Mouse (Mus musculus) retina, embryonic 14.5 days (tissue): ENCODE data around the gene Anks1b.

Experiments
- DNase-seq: peaks from one replicate; pipeline ENCODE4 v3.0.0-alpha.2; 2015; ENCODE audit warnings: low spot score

Anks1b gene

DNA sequence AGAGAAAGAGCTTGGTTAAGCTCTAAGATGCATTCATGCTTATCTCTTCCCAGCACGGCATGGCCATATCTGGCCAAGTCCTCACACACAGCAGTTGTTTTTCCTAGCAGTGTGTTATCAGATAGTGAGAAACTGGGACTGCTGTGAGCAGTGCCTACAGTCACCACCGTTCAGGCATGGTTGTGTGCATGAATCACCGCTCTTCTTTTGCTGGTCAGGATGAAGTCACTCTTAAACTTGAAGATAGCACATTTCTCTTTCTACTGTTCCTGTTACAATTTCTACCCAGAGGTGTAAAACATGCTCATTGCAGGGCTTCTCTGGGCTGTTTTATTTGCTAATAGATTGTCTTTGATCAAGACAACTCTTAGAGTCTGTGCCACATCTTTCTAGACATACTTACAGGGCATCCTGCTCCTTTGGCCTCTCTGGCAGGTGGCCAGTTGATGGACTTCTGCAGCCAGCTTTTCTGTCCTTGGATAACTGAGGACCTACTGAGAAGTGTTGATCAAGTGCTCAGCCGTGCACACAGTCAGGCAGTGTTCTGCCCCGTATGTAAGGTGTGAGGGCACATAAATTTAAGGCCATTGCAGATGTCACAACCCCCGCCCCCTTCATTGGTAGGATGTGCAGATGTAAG, 296.8 kb downstream of the Anks1b start:
- no peak for DNase-seq

DNA sequence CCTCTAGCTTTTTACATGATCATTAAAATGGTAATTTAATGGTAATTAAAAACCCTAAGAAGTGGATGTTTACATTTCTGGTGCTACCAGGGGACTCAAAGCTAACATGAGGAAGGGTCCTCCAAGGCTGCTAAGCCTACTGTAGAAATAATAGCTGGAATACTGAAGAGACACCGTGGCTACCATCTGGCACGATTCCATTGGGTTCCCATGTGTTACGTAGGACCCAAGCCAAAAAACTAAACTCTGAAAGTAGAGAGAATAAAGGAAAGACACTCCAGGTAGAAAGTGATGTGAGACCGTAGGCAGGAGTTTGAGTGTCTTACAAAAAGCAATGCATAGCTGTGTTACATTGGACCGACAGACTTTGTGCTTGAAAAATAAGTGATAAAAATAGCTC, 317.1 kb downstream of the Anks1b start:
- DNase-seq = no peak

DNA sequence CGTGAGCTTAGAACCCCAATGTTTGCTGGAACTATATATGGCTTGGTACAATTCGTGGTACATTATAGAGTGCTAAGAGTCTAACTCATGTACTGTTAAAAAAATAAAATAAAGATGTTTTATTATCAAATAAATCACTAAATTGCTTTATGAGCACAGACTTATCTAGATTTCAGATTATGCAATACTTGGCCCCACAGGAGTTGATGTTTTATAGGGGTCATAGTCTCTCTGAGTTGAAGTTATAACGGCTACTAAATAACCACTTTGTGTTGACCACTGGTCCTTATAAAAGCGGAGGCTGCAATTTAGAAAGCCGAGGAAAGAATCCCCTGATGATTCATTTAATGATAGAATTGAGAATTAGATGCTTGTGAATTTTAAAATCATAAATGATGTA, 323.6 kb downstream of the Anks1b start:
- no peak for DNase-seq

DNA sequence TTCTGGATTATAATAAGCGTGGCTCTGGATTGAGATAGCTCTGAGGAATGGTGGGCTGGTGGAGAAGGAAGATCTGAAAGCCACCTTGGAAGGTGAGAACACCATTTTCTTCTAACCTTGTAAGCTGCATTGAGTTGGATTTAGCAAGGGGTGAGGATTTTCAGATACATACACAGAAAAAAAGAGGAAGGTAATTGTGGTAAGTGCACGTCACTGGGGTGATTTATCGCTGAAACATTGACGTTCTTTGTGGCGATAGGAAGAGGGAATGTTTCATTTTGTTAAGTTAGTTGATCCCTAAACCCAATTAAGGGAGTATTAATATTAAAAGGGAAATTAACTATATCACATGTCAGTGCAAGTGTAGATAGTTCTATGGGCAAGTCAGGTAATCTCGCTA, 336.7 kb downstream of the Anks1b start:
- no peak for DNase-seq

DNA sequence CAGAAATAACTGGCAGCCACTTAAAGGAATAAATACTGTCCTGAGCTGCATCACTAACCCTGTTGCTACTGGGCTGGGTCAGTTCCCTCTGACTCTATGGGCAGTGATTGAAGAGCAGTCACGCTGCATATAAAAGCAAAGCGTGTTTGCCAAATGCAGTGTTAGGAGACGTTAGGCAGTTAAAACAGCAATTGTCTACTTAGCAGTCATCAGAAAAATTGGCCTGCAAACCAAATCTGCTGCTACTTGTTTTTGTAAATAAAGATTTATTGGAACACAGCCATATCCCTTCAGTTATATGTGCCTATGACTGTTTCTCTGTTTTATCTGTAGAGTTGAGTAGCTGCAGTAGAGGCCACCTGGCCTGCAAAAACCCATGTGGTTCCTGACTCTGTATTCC, 347.2 kb downstream of the Anks1b start:
- DNase-seq = no peak

DNA sequence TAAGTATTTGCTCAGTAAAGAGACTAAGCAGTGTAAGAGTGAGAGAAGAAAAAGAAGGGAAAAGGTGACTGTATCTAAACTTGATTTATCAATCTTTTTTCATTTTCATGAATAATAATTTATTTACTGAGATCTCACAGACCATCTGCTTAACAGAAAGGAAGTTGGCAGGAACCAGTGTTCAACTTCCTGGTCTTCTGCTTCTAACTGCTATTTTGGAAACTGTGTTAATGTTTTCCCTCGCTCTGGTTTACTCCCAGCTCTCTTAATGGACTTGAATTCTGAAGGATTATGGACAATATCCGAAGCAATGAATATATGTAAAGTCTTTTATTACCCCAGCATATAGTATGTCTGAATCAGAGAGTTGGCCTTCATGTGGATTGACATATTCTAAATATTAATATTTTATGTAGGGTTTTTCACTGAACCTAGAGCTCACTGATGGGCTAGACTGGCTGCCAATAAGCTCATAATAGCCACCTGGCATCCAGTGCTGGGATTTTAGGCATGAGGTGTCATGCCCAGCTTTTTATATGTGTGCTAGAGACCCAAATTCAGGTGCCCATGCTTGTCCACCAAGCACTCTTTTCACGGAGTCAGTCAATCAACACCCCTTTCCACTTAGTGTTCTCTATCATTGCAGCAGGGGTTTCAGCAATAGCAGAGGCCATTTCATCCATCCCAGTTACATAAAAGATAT, 349.6 kb downstream of the Anks1b start:
- no peak for DNase-seq

DNA sequence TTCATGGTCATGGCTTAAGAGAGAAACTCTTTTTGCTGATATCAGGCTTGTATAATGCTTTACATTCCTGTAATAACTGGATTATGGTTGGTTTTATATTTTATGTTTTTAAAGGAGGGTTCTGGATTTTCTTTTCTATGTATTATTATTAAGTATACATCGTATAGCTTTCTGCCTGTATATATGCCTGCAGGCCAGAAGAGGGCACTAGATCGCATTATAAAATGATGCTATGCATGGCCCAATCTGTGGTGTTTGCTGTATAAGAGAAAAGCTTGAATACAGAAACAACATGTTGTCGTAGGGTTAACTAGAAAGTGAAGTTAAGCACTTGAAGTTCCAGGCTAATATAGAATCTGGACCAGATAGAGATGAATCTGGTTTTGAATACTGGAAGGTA, 362.0 kb downstream of the Anks1b start:
- peak; percentile 13 for DNase-seq

DNA sequence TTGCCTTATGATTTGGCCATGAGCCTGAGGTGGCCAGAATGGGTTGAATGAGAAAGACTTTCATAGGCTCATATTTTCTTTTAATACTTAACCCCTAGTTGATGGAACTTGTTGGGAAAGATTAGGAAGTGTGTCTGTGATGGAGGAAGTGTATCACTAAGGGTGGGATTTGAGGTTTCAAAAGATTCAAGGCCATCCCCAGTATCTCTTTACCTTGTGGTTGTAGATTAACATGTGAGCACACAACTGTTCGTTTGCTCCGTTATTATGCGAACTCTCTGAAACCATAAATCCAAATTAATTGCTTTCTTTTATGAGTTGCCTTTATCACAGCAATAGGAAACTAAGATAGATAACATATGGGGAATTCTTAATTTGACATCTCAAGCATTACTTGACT, 364.0 kb downstream of the Anks1b start:
- no peak for DNase-seq

DNA sequence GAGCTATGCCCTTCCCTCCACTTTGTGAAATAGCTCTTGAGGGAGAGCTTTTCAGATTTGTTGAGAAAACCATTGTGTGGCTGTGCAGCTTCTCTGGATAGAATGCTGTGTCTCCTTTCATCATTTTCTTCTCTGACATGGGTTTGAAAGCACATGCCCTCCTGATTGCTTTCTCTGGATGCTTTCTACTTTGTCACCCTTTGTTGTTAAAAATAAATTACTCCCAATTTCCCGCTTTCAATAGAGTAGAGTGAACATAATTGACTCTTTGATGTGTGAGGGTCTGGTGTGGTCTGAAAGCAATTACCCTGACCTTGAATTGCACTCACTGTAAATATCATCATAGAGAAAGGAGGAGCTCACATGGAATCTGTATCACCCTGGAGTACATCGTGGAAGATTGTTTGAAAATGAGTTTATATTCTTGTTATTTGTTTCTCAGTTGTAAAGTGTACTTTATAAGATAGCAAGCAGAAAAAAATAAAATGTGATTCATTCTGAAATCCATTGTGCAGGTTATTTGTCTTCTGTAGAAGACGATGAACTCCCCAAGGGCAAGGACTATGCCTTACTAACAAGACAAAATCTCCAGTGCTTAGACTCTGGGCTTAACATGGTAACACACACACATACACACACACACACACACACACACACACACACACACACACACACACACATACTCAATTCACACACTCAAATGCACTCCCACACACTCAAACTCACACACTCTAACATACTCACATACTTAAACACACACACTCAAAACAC, 385.8 kb downstream of the Anks1b start:
- peak; percentile 5 for DNase-seq

DNA sequence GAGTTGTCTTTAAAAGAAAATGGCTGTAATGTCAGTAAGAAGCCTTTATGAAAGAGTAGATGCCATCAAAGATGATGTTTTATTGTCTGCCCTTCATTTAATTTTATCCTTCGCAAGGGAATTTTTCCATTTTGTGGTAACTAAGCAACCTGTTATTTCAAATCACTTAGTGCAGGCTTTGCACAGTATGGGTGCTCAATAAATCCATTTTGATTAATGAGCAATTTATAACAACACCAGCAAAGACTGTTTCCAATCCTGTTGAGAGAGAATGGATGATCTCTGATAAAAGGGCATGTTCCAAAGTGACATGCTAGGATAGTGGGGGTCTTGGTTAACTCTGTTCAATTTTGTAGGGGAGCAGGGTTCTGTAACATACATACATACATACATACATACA, 398.0 kb downstream of the Anks1b start:
- DNase-seq = no peak

DNA sequence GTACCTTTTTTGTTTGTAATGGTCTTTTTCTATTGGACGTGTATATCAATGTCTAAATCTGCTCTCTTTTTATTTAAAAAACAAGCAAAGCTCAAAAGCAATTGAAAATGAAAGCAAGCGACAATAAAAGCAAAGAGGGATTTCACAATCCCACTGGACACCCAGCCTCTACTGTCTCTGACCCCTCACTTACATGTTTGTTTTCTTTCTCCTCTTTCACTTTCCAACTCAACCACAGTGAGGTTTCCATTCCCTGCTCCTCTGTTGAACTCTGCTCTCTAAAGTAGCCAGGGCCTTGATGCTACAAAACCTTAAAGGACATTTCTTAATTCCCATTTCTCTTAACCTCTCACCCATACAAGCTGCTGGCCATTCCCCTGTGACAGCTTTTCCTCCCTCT, 400.0 kb downstream of the Anks1b start:
- DNase-seq = no peak

DNA sequence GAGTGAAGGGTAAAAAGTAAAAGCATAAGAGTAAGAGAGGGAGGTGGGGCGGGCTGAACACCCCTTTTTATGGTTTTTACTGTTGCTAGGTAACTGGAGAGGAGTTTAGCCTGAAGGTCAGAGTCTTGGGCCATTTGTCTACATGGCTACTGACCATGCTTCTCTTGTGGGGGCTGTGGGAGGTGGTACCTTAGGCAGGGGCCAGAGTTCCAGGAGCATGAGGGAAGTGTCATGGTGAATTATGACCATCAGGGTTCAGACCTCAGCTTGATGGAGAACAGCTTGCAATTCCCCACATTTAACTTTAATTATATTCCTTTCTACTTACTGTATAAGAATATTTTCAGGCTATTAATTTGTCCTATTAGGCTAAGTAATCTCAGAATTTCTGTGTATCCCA, 413.3 kb downstream of the Anks1b start:
- no peak for DNase-seq

DNA sequence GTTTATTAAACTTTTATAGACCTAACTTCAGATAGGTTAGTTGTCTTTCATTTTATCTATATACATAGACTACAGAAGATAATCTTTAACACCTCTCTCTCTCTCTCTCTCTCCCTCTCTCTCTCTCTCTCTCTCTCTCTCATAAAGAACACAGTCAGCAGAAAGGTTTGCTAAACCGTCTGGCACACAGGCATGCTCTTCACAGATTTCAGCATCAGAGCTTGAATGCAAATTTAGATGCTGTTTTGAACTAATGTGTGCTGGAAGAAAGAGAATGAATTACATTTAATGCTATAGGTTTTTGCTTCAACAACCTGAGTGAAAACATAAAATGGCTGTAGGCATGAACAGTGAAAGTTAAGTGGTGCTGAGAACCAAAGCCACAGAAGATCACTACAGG, 429.9 kb downstream of the Anks1b start:
- DNase-seq = no peak

DNA sequence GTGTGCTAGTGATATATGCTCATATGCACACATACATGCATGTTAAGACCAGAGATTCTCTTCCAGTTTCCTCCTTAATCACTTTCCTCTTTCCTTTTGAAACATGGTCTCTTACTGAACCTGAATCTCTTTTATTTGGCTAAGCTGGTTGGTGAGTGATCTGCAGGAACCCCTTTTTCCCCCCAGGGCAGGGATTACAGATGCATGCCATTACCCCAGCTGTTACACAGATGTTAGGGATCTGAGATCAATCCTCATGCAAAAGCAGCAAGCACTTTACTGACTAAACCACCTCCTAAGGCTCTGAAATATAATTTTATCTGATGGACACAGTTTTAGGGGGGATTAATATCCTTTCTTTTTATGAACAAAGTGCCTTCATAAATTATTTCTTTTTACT, 432.8 kb downstream of the Anks1b start:
- DNase-seq = no peak

DNA sequence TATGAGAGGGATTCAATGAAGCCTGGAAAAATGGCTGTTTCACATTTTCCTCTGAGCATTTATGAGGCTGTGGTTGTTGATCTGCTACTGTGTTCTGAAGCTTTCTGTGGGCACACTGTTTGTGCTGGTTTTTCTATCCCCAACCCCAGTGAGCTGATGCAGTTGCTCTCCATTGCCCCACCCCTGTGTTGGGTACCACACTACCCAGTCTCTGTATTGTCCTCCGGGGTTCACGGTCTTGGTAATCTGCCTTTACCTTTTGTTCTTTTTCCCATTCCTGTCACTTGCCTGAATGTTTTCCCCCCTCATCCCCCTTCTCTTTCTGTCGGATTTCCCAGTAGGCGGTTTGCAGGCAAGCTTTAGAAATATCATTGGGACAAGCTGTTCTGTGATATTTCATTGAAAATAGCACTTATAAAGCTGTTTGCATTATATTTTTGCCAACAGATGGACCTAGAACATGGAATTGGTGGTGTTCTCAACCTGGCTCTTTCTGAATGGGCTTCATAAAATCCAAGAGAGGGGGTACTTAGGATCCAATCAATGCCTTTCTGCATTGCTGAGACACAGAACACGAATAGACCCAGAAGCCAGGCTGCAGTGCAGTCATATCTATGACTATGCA, 434.7 kb downstream of the Anks1b start:
- no peak for DNase-seq

DNA sequence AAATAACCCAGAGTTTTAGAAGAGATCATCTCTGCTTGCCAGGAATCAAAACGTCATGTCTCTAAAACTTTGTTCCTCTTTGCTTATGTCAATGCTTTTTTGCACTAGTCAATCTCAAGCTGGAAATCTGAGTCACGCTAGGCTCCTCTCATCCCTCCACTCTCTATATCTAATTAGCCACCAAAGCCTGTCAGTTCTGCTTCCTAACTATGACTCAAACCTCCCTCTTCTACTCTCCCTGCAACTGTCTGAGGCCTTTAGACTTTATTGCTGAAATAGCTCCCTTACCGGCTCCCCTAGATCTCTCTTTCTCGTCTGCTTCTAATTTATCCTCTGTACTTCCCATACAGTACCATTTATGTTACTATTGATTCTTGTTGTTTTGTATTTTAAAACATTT, 456.5 kb downstream of the Anks1b start:
- DNase-seq = no peak

DNA sequence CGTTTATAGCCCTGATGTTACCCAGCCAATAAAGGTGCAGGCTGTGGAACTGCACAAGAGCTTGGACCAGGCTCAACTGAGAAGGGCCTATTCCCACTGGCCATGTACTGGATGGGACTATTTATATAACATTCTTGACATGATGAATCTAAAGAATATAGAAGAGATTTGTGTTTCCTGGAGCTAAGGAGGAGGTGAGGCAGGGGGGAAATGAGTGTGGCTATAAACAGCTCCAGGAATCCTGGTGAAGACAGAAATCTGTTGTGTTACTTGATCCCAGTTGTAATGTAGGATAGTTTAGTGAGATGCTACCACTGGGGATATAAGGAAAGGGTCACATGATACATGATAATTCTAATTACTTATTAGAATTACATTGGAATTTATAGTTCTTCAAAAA, 472.1 kb downstream of the Anks1b start:
- DNase-seq = no peak

DNA sequence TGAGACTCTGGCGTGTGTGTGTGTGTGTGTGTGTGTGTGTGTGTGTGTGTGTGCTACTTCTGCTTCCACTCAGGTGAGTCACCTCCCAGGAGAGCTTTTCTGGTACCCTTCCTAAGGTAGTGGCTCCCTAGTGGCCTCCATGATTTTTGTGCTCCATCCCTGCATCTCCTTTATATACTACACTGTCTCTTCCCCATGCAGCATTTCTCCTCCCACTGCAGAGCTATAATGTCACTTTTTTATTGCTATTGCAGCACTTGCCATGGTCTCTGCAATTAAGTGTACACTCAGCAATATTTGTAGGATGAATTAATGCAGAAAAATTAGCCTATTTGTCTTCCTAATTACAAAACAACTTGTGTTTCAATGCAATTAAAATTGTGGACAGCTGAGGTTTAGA, 482.9 kb downstream of the Anks1b start:
- no peak for DNase-seq

DNA sequence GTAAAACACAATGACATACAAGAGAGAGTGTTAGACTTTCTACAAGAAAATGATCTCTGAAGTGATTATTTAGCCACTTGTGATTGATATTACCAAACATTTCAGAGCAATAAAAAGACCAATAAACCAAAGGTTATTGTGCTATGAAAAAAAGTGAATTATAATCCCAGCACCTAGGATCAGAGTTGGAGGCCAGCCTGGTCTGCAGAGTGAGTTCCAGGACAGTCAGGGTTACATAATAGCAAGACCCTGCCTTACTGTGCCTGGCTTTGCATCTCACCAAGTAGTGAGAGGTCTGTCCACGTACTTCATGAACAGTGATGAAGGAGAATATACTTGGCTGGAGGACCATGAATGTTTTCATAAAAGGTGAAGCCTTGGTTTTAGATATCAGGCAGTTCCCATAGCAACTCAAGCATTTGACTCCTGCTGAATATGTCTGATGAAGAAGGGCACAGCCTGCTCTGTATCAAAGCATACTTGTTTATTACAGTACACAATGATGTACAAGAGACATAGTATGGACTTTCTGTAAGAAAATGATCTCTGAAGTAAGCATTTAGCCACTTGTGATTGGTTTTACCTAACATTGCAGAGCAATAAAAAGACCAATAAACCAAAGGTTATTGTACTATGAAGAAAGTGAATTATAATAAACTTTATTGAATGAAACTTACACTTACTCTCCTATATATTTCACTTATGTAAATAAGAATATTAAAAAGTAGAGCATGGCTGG, 484.0 kb downstream of the Anks1b start:
- no peak for DNase-seq

DNA sequence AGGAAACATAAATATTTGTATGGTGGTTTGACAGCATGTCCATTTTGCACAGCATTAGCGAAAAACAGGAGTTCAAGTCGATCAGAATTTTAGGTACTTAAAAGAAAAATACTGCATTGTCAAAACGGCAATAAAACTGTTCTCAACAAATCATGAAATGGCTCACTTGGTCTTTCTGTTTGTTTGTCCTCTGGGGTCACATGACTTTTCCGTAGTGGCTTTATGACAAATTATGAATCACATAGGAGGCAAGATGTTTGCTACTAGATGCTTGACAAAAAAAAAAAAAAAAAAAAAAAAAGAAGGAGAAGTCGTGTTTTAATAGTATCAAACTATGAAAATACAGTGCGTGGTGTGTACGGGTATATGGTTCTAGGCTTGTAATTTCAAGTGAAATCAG, 495.7 kb downstream of the Anks1b start:
- no peak for DNase-seq

DNA sequence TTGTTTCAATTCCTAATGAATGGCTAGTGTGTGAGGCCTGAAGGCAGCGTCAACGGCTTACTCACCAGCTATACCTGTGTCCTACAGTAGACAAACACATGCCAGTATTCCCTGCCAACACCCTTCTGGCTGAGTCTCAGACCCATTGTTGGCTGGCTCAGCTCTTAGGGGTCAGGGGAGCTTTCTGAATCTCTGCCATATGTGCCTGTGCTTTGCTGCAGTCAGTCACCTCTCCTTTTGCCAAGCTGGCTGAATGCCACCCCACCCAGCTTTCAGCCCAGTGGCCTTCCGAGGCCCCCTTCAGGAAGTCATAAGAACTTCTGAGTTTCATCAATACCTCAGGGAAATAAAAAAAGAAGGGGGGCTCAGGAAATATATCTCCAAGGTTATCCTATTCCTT, 497.4 kb downstream of the Anks1b start:
- DNase-seq = no peak

DNA sequence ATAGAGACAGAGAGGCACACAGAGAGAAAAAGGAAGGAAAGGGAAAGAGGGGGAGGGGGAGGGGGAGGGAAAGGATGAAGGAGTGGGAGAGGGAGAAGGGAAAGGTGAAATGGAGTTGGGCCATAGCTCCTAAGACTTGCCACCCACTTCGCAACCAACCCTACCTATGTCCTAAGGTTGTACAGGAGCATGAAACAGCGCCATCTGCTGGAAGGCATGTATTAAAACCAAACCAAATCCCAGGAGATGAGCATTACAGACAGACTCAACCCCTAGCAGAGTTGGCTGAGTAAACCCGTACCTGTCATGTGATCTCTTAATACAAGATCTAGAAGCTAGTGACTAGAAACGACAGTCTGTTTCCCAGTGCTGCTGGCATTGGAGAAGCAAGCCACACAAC, 500.2 kb downstream of the Anks1b start:
- peak; percentile 45 for DNase-seq
